Mouse (Mus musculus): ENCODE data around the gene A630095N17Rik.

- TF ChIP-seq POLR2A (IDR thresholded peaks at IDR 0.05; ENCODE audit: insufficient read depth, low read depth, low read length) (no peak), CTCF (IDR thresholded peaks at IDR 0.05; ENCODE audit: insufficient read depth, low read depth, low read length) (no peak)
Measured at GRCm38 (mm10) chr1:75230335-75230994, 1.4 kb downstream of the A630095N17Rik start.
